Mouse (Mus musculus) midbrain, embryonic 12.5 days (tissue): Measurements from ENCODE around the gene Ppm1d. TPM values are rescaled to one million over a fixed set of nuclear protein-coding genes. Genes with fewer than 3 reads are reported as not detected.

Experiments used
- ATAC-seq: fragments of 200-750 bp; cut with Nextera tagmentation; 2 replicates; pipeline ENCODE4 v1.8.0; 2017; ENCODE audit warnings: low read depth, moderate TSS enrichment, moderate library complexity; ENCODE audit not compliant: low FRiP score
- H3K27ac ChIP-seq: fragments of 300-500 bp; sonication (generic); replicated peaks from 2 replicates; pipeline ENCODE4 v1.5.1; 2016; ENCODE audit warnings: mild to moderate bottlenecking
- H3K27me3 ChIP-seq: fragments of 300-500 bp; sonication (generic); 2 replicates; pipeline ENCODE4 v1.6.1; 2016; ENCODE audit warnings: mild to moderate bottlenecking
- H3K36me3 ChIP-seq: fragments of 300-500 bp; sonication (generic); 2 replicates; pipeline ENCODE4 v1.6.1; 2016
- H3K4me1 ChIP-seq: fragments of 300-500 bp; sonication (generic); 2 replicates; pipeline ENCODE4 v1.6.1; 2016
- H3K4me2 ChIP-seq: fragments of 300-500 bp; sonication (generic); replicated peaks from 2 replicates; pipeline ENCODE4 v1.6.1; 2016; ENCODE audit warnings: mild to moderate bottlenecking, moderate library complexity
- H3K4me3 ChIP-seq: fragments of 300-500 bp; sonication (generic); 2 replicates; pipeline ENCODE4 v1.5.1; 2016; ENCODE audit warnings: mild to moderate bottlenecking
- H3K9ac ChIP-seq: fragments of 300-500 bp; sonication (generic); replicated peaks from 2 replicates; pipeline ENCODE4 v1.6.1; 2016; ENCODE audit warnings: mild to moderate bottlenecking, moderate library complexity
- H3K9me3 ChIP-seq: fragments of 300-500 bp; sonication (generic); 2 replicates; pipeline ENCODE4 v1.6.1; 2016; ENCODE audit warnings: mild to moderate bottlenecking
- WGBS: fragments of 180-500 bp; shearing (Covaris S2); methylation state at CpG from one replicate; pipeline ENCODE4 v1.1.7; 2016; 5-methylcytosine and 5-hydroxymethylcytosine counted together
- polyA plus RNA-seq: library from polyadenylated mRNA; unstranded; fragments of >200 nt; fragmentation: Nextera tagmentation; extraction: Ambion mirVana; gene quantifications from 2 replicates; pipeline ENCODE4 v1.2.1, GENCODE M21; 2016

The Ppm1d gene
- polyA plus RNA-seq, 1 experiment from 2014 or later, result 31.8 TPM

DNA sequence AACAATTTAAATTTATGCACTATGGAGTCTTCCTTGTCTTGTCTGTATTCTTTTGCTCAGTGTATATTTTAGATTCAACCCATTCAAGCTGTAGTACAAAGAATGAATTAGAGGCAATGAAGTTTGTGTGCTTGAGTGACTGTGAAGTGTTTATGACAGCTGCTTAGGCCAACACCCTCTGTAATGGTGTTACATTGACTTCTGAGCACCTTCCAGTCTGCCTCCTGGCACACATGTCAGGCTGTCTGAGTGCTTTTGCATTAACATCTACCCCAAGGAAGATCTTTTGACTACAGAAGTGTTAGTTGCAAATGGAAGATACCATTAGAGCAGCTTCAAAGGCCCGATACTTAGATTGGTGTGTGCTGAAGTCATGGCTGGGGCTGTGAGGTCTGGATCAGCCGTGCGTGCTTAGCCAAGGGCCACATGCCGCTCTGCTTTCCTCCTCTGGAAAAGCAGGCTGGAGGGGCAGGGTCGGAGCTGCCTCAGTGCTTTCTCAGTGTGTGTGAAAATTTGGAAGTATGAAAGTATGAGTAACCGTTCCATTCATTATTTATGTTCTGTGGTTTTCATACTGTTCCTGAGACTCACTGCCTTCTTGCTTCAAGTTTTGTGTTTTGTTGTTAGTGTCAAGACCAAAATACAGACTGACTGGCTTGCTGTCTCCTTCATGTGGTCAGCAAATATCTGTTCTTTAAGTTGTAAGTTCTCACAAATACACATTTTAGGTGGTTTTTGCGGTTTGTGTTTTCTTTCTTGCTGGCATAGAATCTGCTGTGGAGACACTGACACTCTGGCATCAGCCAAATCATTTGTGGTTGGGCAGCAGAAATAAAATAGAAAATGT, 73.2 kb downstream of the Ppm1d start:
- no peak overlapping the region for H3K4me2 ChIP-seq
- H3K4me3 ChIP-seq, result no peak overlapping the region
- H3K9me3 ChIP-seq, result no peaks in the 10 kb centered on the region
- WGBS, result 89% methylated on average over 7 of the region's 7 CpGs
- no peak overlapping the region for H3K27ac ChIP-seq
- no peaks in the 10 kb centered on the region for H3K36me3 ChIP-seq
- H3K9ac ChIP-seq, result no peak overlapping the region
- ATAC-seq, result no peak
- H3K4me1 ChIP-seq, result no peaks in the 10 kb centered on the region
- H3K27me3 ChIP-seq, result no peaks in the 10 kb centered on the region

DNA sequence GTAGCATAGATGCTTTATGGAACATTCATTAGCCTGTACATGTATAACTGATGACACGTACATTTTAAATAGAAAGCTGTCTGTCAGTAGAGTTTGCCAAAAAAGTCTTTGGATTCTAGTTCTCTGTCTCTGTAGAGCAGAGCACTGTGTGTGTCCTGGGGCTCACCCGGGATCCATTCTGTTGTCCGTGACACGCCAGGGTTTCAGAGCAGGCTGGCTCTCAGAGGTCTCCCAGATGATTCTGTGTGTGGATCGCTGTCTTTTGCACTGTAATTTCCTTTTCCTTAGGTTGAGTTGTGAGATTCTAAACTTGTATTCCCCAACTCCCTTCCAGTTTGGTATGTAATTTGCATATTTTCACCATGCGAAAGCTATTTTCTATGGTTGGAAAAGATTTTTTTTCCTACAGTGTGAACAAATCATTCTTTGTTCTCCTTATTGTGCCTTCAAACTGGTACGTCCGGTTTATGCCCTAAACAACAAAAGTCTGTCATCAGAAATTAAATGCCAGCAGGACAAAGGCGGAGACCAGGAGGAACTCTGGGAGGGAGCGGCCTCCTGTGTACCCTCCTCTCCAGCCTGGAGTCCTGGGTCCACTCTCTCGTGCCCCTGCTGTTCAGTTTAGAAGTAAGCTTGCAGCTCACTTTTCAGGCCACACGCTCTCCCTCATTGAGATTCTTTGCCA, 81.3 kb downstream of the Ppm1d start:
- ATAC-seq, result no peak
- Histone ChIP-seq H3K9ac (no peak overlapping the region), H3K4me3 (no peak overlapping the region), H3K4me1 (peaks cover 17% of the 10 kb centered on the region), H3K36me3 (no peaks in the 10 kb centered on the region), H3K4me2 (no peak overlapping the region), H3K27me3 (no peaks in the 10 kb centered on the region), H3K27ac (no peak overlapping the region), H3K9me3 (no peaks in the 10 kb centered on the region)
- 43% methylated on average over 12 of the region's 12 CpGs for WGBS

DNA sequence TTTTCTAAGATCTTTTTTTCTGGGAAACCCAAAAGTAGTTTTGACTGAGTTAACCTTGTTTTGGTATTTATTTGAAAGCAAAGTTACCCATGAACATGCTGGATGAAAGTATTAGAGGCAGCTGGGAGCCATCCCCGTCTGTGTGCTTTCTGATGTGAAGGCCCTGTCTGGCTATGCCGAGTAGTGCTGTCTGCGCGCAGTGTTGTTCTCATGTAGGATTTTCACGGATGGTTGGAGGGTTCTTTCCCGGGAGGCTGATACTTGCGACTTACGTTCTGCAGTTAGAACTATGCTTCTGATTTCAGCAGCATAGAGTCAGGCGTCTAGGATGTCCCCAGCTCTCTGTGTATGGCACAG, 81.8 kb downstream of the Ppm1d start:
- H3K27me3 ChIP-seq, result no peaks in the 10 kb centered on the region
- ATAC-seq, result no peak
- H3K36me3 ChIP-seq, result no peaks in the 10 kb centered on the region
- H3K9ac ChIP-seq, result no peak overlapping the region
- 33% methylated on average over 9 of the region's 9 CpGs for WGBS
- H3K27ac ChIP-seq, result no peak overlapping the region
- no peaks in the 10 kb centered on the region for H3K9me3 ChIP-seq
- no peak overlapping the region for H3K4me3 ChIP-seq
- peaks cover 17% of the 10 kb centered on the region for H3K4me1 ChIP-seq
- H3K4me2 ChIP-seq, result no peak overlapping the region

DNA sequence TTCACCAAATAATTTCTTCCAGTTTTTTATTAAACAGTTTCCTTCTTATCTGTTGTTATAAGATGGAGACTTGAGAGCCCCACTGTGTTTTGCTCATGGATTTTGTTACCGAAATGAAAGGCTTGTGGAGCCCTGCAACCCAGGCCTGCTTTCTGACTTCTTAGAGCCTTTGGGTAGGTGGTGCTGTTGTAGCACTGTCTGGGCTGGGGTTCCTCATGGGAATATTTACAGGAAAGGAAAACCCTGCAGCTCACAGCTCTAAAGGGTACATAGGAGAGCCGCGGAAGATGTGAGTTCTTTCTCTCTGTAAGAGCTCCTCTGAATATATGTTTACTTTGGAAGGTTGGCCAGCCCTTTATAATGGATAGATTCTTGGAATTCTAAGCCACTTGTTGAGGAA, 82.9 kb downstream of the Ppm1d start:
- no peaks in the 10 kb centered on the region for H3K27me3 ChIP-seq
- 46% methylated on average over 3 of the region's 3 CpGs for WGBS
- no peaks in the 10 kb centered on the region for H3K36me3 ChIP-seq
- ATAC-seq, result no peak
- H3K4me2 ChIP-seq, result no peak overlapping the region
- H3K9ac ChIP-seq, result no peak overlapping the region
- H3K4me3 ChIP-seq, result no peak overlapping the region
- H3K4me1 ChIP-seq, result peaks cover 17% of the 10 kb centered on the region
- no peaks in the 10 kb centered on the region for H3K9me3 ChIP-seq
- H3K27ac ChIP-seq, result no peak overlapping the region

DNA sequence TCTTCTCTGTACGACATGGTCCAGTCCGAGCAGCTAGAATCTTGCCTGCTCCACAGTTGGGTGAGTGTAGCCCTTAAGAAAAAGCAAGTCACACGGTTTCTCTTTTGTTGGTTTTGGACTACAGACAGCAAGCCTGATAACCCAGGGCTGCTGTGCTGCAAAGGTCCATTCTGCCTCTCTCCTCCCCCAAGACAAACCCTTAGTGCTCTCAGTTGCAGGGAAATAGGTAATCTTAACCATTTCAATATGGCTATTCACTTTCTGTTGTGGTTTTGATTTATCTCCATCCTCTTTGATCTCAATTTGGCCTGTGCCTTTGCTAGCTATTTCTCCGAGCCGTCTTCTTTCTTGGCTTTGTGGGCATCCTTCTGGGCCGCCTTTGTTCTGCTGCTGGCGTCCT, 84.3 kb downstream of the Ppm1d start:
- Histone ChIP-seq H3K36me3 (no peaks in the 10 kb centered on the region), H3K9ac (no peak overlapping the region), H3K4me3 (no peak overlapping the region), H3K27ac (no peak overlapping the region), H3K9me3 (no peaks in the 10 kb centered on the region), H3K4me2 (no peak overlapping the region), H3K4me1 (peaks cover 17% of the 10 kb centered on the region), H3K27me3 (no peaks in the 10 kb centered on the region)
- WGBS, result 24% methylated on average over 7 of the region's 7 CpGs
- ATAC-seq, result no peak

Other genes with a start within 250 kb of the Ppm1d start
- 9.6 and 11.9 TPM in 2 replicates for gene Usp32, start 171.1 kb upstream of the Ppm1d start, polyA plus RNA-seq
- gene 1700125H20Rik, start 140.8 kb upstream of the Ppm1d start, polyA plus RNA-seq, result 0.47 and 0.55 TPM in 2 replicates
- gene Appbp2, start 76.1 kb upstream of the Ppm1d start, polyA plus RNA-seq, result 55.8 and 56.0 TPM in 2 replicates
- gene Bcas3, start 41.9 kb downstream of the Ppm1d start, polyA plus RNA-seq, result 26.8 and 27.7 TPM in 2 replicates